Mouse (Mus musculus): ENCODE measurements around the gene Ccr7. TPM values are rescaled to one million over a fixed set of nuclear protein-coding genes. Genes with fewer than 3 reads are reported as not detected.

Ccr7 gene
- polyA plus RNA-seq, 1 experiment from 2014 or later = not detected

DNA sequence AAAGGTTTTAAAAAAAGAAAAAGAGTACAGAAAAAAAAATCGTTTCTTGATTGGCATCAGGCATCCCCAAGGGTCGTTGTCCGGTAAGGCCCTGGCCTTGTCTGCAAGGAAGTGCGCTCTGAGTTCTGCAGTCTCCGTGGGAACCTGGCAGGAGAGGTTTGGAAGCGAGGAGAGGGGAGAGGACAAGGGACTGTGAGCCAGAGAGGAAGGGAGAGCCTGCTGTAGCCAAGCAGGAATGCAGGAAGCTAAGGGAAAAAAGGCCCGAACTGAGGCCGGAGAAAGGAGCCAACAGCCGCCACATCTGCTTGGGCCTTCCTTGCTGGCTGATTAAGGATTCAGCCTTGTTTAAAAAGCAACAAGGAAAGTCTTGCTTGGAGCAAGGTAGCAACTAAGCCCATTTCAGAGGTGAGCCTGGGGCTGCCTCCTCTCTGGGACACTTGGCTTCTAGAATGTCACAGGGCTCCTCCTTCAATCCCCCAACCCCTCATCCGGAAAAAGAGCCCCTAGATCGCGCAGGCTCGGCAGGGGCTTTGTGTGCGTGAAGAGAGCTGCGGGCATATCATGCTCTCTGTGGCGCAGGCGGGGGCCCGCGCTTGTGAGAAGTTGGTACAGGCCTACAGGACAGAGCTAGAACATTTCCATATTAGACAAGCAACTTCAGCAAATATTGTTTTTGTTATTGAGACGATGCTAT is 34.2 kb downstream of the Ccr7 start:
- Histone ChIP-seq H3K36me3 (ENCODE audit: poor library complexity, severe bottlenecking) (no peaks in the 10 kb centered on the region), H3K9me3 (replicated peaks) (0 out of 2 replicates have a peak, but pooled peaks cover 5% of the 10 kb centered on the region), H3K4me2 (0 out of 2 replicates have a peak overlapping the region, but pooled peaks have one; percentile 11), H3K4me1 (peaks cover 11% of the 10 kb centered on the region), H3K4me3 (no peak overlapping the region), H3K27ac (peak overlapping the region; percentile 19; the same call in 1 of the 2 replicates), H3K9ac (0 out of 2 replicates have a peak overlapping the region, but pooled peaks have one; percentile 14), H3K27me3 (no peaks in the 10 kb centered on the region)
- WGBS = 47% methylated on average over 20 of the region's 20 CpGs
- ATAC-seq = no peak

DNA sequence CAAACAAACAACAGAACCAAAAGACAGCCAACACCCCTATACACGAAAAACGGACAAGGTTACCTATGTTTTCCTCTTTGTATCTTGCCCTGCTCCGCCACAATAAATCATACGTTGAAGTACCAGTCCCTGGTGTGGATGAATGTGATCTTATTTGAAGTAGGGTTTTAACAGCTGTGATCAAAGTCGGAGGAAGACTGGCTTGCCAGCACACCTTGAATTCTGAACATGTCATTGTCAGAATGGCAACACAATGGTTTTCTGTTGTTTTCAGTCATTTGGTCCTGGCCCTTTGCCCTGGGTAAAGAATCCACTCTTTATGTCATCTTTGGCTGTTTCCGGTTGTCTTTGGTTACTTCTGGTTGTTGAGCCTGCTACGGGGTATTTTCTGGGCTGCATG is 35.9 kb downstream of the Ccr7 start:
- Histone ChIP-seq H3K9ac (no peak overlapping the region), H3K9me3 (replicated peaks) (0 out of 2 replicates have a peak, but pooled peaks cover 5% of the 10 kb centered on the region), H3K4me1 (peaks cover 11% of the 10 kb centered on the region), H3K27ac (no peak overlapping the region), H3K4me2 (no peak overlapping the region), H3K36me3 (ENCODE audit: poor library complexity, severe bottlenecking) (no peaks in the 10 kb centered on the region), H3K27me3 (no peaks in the 10 kb centered on the region), H3K4me3 (no peak overlapping the region)
- 86% methylated on average over 7 of the region's 7 CpGs for WGBS
- no peak for ATAC-seq

DNA sequence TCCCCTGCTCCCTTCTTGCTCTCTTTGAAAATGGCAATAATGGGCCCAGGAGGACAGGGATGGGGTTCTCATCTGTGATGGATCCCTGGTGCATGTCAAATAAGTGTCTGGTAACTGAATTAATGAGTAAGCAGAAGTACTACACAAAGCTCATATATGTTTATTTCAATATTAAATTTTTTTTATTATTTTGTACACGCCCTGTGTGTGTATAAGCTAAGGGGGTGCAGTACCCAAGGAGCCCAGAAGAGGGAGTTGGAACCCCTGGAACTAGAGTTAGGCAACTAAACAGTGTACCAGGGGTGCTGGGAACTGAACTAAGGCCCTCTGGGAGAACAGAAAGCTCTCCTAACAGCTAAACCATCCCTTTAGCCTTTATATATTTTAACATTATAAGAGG is 36.5 kb downstream of the Ccr7 start:
- H3K4me3 ChIP-seq = no peak overlapping the region
- no peak overlapping the region for H3K27ac ChIP-seq
- no peak for ATAC-seq
- peaks cover 11% of the 10 kb centered on the region for H3K4me1 ChIP-seq
- no peak overlapping the region for H3K4me2 ChIP-seq
- H3K36me3 ChIP-seq (ENCODE audit: poor library complexity, severe bottlenecking) = no peaks in the 10 kb centered on the region
- H3K9me3 ChIP-seq (replicated peaks) = 0 out of 2 replicates have a peak, but pooled peaks cover 5% of the 10 kb centered on the region
- no peaks in the 10 kb centered on the region for H3K27me3 ChIP-seq
- H3K9ac ChIP-seq = no peak overlapping the region
- WGBS = 97% methylated on average over 1 of the region's 1 CpGs

DNA sequence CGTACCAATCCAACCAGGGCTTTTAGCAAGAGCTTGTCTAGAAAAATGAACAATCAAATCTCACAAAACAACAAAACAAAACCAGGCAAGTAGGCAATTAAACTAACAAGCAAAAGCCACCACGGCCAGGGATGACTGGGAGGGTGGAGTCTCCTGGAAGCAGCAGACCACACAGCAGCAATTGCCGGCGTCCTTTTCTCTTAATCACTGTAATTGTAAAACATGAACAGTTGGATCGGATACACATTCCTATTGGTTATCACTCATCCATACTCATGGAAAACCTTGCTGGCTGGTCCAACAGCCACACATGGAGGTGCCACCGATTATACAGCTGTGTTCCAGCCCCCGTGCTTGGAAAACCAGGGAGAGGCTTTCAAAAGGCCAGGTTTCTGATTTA is 37.0 kb downstream of the Ccr7 start:
- WGBS = 78% methylated on average over 7 of the region's 7 CpGs
- H3K4me3 ChIP-seq = no peak overlapping the region
- no peak overlapping the region for H3K27ac ChIP-seq
- no peak for ATAC-seq
- no peaks in the 10 kb centered on the region for H3K36me3 ChIP-seq (ENCODE audit: poor library complexity, severe bottlenecking)
- H3K9ac ChIP-seq = no peak overlapping the region
- H3K4me1 ChIP-seq = peaks cover 14% of the 10 kb centered on the region
- H3K9me3 ChIP-seq (replicated peaks) = 0 out of 2 replicates have a peak, but pooled peaks cover 5% of the 10 kb centered on the region
- no peak overlapping the region for H3K4me2 ChIP-seq
- no peaks in the 10 kb centered on the region for H3K27me3 ChIP-seq

DNA sequence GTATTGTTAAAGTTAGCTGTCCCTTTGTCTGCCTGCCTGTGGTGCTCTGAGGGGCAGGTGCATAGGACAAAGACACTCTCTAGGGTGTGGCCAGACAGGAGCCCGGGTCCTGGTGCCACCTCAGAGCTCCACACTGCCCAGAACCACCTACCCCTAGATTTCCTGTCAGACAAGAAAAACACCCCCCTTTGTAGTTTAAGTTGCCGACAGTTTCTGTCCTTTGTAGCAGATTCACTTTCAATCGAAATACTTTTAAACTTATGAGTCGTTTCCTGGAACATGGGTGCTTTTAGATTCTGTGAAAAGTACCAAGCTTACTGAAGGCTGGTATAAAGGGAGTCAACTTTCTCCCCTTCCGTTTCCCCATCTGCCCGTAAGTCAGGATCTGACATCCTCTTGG is 38.9 kb downstream of the Ccr7 start:
- WGBS = 79% methylated on average over 6 of the region's 6 CpGs
- peaks cover 13% of the 10 kb centered on the region for H3K4me1 ChIP-seq

DNA sequence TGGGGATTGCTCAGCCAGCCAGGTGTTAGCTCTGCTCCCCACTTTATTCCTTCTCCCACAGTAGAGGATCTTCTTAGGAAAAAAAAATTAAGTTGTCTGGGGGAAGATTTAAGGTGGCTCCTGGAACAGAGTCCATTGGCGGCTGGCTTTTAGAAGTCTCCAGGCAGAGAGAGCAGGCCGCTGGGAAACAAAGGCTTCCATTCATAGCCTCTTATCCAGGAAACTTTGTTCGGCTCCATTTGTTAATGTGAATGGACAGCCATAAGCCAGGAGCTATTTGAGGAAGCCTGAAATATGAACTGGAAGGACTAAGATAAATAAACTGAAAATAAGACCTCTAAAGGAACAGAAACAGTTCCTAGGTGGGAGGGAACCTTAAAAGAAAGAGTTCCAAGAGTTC is 41.8 kb downstream of the Ccr7 start:
- Histone ChIP-seq H3K36me3 (ENCODE audit: poor library complexity, severe bottlenecking) (no peaks in the 10 kb centered on the region), H3K9me3 (replicated peaks) (no peaks in the 10 kb centered on the region), H3K4me2 (no peak overlapping the region), H3K4me3 (no peak overlapping the region), H3K27ac (no peak overlapping the region), H3K4me1 (peaks cover 7% of the 10 kb centered on the region), H3K9ac (no peak overlapping the region), H3K27me3 (no peaks in the 10 kb centered on the region)
- ATAC-seq = no peak
- 3% methylated on average over 3 of the region's 3 CpGs for WGBS

More for the DNA sequence above, 38.9 kb downstream of the Ccr7 start:
- Histone ChIP-seq H3K9ac (no peak overlapping the region), H3K9me3 (replicated peaks) (0 out of 2 replicates have a peak, but pooled peaks cover 5% of the 10 kb centered on the region), H3K27me3 (no peaks in the 10 kb centered on the region), H3K36me3 (ENCODE audit: poor library complexity, severe bottlenecking) (no peaks in the 10 kb centered on the region), H3K4me3 (no peak overlapping the region), H3K4me2 (no peak overlapping the region), H3K27ac (no peak overlapping the region)
- no peak for ATAC-seq

DNA sequence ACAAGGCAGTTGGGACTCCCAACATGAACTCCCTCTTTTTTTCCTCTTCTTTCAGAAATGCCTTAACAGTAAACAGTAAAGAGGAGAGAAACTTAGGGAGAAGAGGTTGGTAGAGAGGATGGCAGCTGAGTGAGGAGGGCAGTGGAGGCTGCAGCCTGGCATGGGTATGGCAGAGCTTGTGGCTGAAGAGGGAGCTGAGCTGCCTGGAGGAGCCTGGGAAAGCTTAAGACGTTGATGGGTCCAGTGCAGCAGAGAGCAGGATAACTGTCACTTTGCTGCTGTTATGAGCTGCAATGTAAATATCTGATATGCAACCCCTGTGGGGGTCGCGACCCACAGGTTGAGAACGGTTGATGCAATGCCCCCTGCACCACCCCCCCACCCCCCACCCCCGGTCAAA is 42.2 kb downstream of the Ccr7 start:
- Histone ChIP-seq H3K4me2 (no peak overlapping the region), H3K9me3 (replicated peaks) (no peaks in the 10 kb centered on the region), H3K27ac (no peak overlapping the region), H3K4me3 (no peak overlapping the region), H3K36me3 (ENCODE audit: poor library complexity, severe bottlenecking) (no peaks in the 10 kb centered on the region), H3K4me1 (peaks cover 7% of the 10 kb centered on the region), H3K9ac (no peak overlapping the region), H3K27me3 (no peaks in the 10 kb centered on the region)
- 28% methylated on average over 5 of the region's 5 CpGs for WGBS
- ATAC-seq = no peak

DNA sequence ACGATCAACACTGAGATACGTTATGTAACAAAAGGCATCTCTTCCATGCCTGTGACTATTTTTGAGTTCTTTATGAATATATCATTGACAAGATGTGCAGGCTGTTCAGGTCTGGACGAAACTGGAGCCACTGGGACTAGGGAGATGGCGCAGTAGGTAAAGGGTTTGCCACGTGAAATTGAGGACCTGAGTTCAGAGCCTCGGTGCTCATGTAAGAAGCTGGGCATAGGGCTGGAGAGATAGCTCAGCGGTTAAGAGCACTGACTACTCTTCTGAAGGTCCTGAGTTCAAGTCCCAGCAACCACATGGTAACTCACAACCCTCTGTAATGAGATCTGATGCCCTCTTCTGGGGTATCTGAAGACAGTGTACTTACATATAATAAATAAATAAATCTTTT is 43.2 kb downstream of the Ccr7 start:
- Histone ChIP-seq H3K36me3 (ENCODE audit: poor library complexity, severe bottlenecking) (no peaks in the 10 kb centered on the region), H3K4me2 (no peak overlapping the region), H3K27ac (no peak overlapping the region), H3K9me3 (replicated peaks) (no peaks in the 10 kb centered on the region), H3K9ac (no peak overlapping the region), H3K27me3 (no peaks in the 10 kb centered on the region), H3K4me3 (no peak overlapping the region), H3K4me1 (peaks cover 7% of the 10 kb centered on the region)
- no peak for ATAC-seq
- 93% methylated on average over 7 of the region's 7 CpGs for WGBS

DNA sequence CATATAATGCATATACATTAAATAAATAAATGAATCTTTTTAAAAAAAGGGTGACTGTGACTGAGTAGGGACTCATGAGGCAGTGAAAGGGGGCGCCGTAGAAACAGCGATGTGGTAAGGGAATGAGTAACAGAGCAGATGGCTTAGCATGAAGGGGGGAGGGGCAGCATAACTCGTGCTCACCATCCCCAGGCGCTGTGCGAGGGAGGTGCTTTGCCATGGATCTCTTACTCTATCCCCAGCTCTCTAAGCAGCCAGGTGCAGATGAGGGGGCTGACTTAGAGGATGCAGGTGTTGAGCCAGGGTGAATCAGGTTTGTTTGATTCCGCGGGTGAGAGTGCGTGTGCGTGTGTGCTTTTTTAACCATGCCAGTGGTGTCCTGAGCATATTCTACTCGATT is 43.7 kb downstream of the Ccr7 start:
- 67% methylated on average over 11 of the region's 11 CpGs for WGBS
- ATAC-seq = no peak

DNA sequence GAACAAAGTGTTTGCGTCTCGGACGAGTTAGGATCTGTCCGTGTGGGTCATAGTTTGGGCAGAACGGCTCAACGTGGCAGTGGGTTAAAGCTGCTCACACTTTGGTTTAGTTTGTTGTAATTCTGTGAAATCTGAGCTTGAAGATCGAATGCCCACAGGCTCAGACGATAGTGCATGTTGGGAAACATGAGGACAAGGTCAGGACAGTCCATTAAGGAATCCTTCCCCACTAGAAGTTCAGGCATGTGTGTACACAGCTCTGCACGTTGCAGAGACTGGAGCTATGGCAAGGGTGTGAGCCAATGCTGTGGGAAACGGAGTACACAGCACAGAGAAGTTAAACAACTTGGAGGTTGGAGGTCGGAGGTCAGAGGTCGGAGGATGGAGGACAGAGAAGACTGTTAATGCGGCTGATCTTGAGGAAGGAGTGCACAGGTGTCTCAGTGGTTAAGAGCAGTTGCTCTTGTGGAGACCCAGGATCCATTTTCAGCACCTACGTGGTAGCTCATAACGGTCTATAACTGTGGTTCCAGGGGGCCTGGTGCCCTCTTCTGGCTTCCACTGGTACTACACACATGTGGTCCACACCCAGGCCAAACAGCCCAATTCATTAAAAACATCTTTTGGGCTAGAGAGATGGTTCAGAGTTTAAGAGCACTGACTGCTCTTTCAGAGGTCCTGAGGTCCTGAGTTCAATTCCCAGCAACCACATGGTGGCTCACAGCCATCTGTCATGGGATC is 44.3 kb downstream of the Ccr7 start:
- Histone ChIP-seq H3K4me1 (peaks cover 7% of the 10 kb centered on the region), H3K4me3 (no peak overlapping the region), H3K36me3 (ENCODE audit: poor library complexity, severe bottlenecking) (no peaks in the 10 kb centered on the region), H3K9ac (no peak overlapping the region), H3K27ac (no peak overlapping the region), H3K9me3 (replicated peaks) (no peaks in the 10 kb centered on the region), H3K4me2 (no peak overlapping the region), H3K27me3 (no peaks in the 10 kb centered on the region)
- 88% methylated on average over 15 of the region's 15 CpGs for WGBS
- no peak for ATAC-seq

More for the DNA sequence above, 43.7 kb downstream of the Ccr7 start:
- no peaks in the 10 kb centered on the region for H3K36me3 ChIP-seq (ENCODE audit: poor library complexity, severe bottlenecking)
- no peak overlapping the region for H3K27ac ChIP-seq
- peaks cover 7% of the 10 kb centered on the region for H3K4me1 ChIP-seq
- H3K4me3 ChIP-seq = no peak overlapping the region
- no peaks in the 10 kb centered on the region for H3K9me3 ChIP-seq (replicated peaks)
- H3K27me3 ChIP-seq = no peaks in the 10 kb centered on the region
- no peak overlapping the region for H3K4me2 ChIP-seq
- H3K9ac ChIP-seq = no peak overlapping the region

DNA sequence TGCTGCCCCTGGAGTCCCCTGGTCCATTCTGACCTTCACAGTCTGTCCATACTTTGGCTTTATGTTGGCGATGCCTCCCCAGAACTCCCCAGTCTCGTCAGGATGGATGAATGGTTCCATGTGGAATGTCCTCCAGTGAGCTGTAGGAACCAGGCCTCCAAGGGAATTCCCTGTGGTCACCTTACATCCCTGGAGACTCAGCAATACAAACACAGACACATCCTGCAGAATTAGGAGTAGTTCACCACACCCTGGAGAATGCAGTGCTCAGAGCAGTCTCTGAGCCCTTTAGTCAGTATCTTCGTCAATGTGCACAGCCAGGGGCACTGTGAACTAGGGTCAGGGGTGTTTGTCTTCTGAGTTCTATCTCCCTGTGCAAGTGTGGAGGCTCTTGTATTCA is 46.6 kb downstream of the Ccr7 start:
- no peak overlapping the region for H3K9ac ChIP-seq
- H3K27me3 ChIP-seq = no peaks in the 10 kb centered on the region
- H3K36me3 ChIP-seq (ENCODE audit: poor library complexity, severe bottlenecking) = no peaks in the 10 kb centered on the region
- no peak overlapping the region for H3K4me2 ChIP-seq
- no peaks in the 10 kb centered on the region for H3K9me3 ChIP-seq (replicated peaks)
- peaks cover 7% of the 10 kb centered on the region for H3K4me1 ChIP-seq
- no peak for ATAC-seq
- no peak overlapping the region for H3K4me3 ChIP-seq
- no peak overlapping the region for H3K27ac ChIP-seq
- 81% methylated on average over 3 of the region's 3 CpGs for WGBS

DNA sequence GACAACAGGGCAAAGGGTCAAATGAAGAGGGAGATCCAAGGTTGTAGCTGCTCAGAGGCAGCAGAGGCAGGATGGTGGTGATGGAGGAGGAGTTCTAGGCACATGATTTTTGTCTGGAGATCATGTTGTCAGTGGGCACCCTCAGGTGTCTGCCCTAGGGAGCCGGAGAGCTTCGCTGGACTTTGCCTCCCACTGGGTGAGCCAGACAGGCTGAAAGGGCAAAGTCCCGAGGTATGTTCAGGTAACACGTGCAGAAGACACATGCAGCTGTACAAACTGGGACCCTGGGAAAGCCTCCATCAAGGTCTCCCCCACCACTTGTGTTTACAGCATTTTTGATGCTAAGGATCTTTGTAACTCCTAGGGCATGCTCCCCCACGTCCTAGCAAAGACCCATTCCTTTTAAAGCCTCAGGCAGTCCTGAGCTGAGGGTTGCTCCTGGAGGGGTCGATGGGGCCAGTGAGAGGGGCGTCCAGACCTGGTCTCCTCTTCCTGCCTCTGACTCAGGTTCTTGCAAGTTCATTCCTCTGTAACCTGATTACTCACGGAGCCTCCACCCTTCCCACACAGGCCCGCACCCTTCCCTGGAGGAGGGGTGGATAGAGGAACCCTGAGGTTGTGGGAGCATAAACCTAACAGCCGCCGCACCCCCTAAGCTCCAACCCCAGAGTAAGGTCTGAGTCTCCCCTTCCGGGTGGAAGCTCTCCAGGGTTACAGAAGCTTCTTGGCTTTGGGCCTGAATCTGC is 48.7 kb downstream of the Ccr7 start:
- H3K9ac ChIP-seq = no peak overlapping the region
- H3K36me3 ChIP-seq (ENCODE audit: poor library complexity, severe bottlenecking) = no peaks in the 10 kb centered on the region
- no peaks in the 10 kb centered on the region for H3K27me3 ChIP-seq
- no peak overlapping the region for H3K4me2 ChIP-seq
- no peak for ATAC-seq
- WGBS = 77% methylated on average over 12 of the region's 12 CpGs
- H3K9me3 ChIP-seq (replicated peaks) = no peaks in the 10 kb centered on the region
- H3K4me1 ChIP-seq = no peaks in the 10 kb centered on the region
- no peak overlapping the region for H3K27ac ChIP-seq
- no peak overlapping the region for H3K4me3 ChIP-seq

All from forebrain, embryonic 13.5 days (tissue).